ENCODE assay signal across 8 mouse cellular contexts in genomic region chr3:89843148-89843547, GRCm38 (mm10). TPM values are rescaled to one million over a fixed set of nuclear protein-coding genes. Genes with fewer than 3 reads are reported as not detected.
DNase-seq lines count a peak whose midpoint lies in the region; ATAC-seq lines count a peak whose summit lies in the region.

No protein-coding gene starts in this region.

- H3K36me3 ChIP-seq in heart, embryonic 16.5 days (ENCODE audit: control insufficient read depth, insufficient read depth) = no peaks in the 10 kb centered on the region
- H3K36me3 ChIP-seq in liver, embryonic 13.5 days = no peaks in the 10 kb centered on the region
- H3K36me3 ChIP-seq in splenic B cell, adult 2 months (ENCODE audit: control insufficient read depth, insufficient read depth, low read length, poor library complexity, severe bottlenecking) = no peaks in the 10 kb centered on the region
- no peaks in the 10 kb centered on the region for H3K36me3 ChIP-seq in hindbrain, embryonic 16.5 days (ENCODE audit: control insufficient read depth, insufficient read depth, low read length)

- no peak overlapping the region for H3K4me3 ChIP-seq in heart, embryonic 16.5 days (ENCODE audit: low read length)
- H3K4me3 ChIP-seq in liver, embryonic 13.5 days (replicated peaks) = no peak overlapping the region
- no peak overlapping the region for H3K4me3 ChIP-seq in hindbrain, embryonic 16.5 days (ENCODE audit: low read length)

- no peaks in the 10 kb centered on the region for H3K27me3 ChIP-seq in heart, embryonic 16.5 days (ENCODE audit: control insufficient read depth, insufficient read depth, low read length)
- no peaks in the 10 kb centered on the region for H3K27me3 ChIP-seq in liver, embryonic 13.5 days
- no peaks in the 10 kb centered on the region for H3K27me3 ChIP-seq in splenic B cell, adult 2 months (ENCODE audit: control insufficient read depth, insufficient read depth, low read length, poor library complexity, severe bottlenecking)
- H3K27me3 ChIP-seq in hindbrain, embryonic 16.5 days (replicated peaks; ENCODE audit: control insufficient read depth, insufficient read depth, low read length) = no peaks in the 10 kb centered on the region

- H3K4me1 ChIP-seq in heart, embryonic 16.5 days (ENCODE audit: control insufficient read depth, insufficient read depth, low read length) = no peaks in the 10 kb centered on the region
- H3K4me1 ChIP-seq in liver, embryonic 13.5 days (replicated peaks) = peaks cover 11% of the 10 kb centered on the region
- H3K4me1 ChIP-seq in hindbrain, embryonic 16.5 days (ENCODE audit: control insufficient read depth, insufficient read depth, low read depth, low read length) = no peaks in the 10 kb centered on the region

- no peak overlapping the region for H3K9ac ChIP-seq in heart, embryonic 16.5 days (ENCODE audit: low read length)
- H3K9ac ChIP-seq in liver, embryonic 13.5 days = no peak overlapping the region
- H3K9ac ChIP-seq in hindbrain, embryonic 16.5 days (ENCODE audit: low read depth, low read length) = no peak overlapping the region

- WGBS in heart, embryonic 16.5 days = 45% methylated on average over 9 of the region's 9 CpGs
- WGBS in liver, embryonic 13.5 days (ENCODE audit: insufficient replicate concordance) = 18% methylated on average over 9 of the region's 9 CpGs
- 66% methylated on average over 9 of the region's 9 CpGs for WGBS in hindbrain, embryonic 16.5 days

- H3K9me3 ChIP-seq in heart, embryonic 16.5 days (replicated peaks; ENCODE audit: control insufficient read depth, low read length) = peaks cover 4% of the 10 kb centered on the region; the same call in 1 of the 2 replicates
- no peaks in the 10 kb centered on the region for H3K9me3 ChIP-seq in liver, embryonic 13.5 days (replicated peaks)
- H3K9me3 ChIP-seq in hindbrain, embryonic 16.5 days (ENCODE audit: control insufficient read depth, low read length) = no peaks in the 10 kb centered on the region

- no peak overlapping the region for H3K4me2 ChIP-seq in heart, embryonic 16.5 days (ENCODE audit: low read depth, low read length)
- H3K4me2 ChIP-seq in liver, embryonic 13.5 days = peak overlapping the region; percentile 26; the same call in 1 of the 2 replicates
- H3K4me2 ChIP-seq in hindbrain, embryonic 16.5 days (ENCODE audit: low read length) = no peak overlapping the region

- peak; percentile 66 for ATAC-seq in CD4-positive, CD25-positive, alpha-beta regulatory T cell, adult 4 months
- peak; percentile 70 for ATAC-seq in heart, embryonic 16.5 days (replicated peaks; ENCODE audit: extremely low read depth, insufficient read depth, low FRiP score)
- ATAC-seq in liver, embryonic 13.5 days (ENCODE audit: low read depth) = peak; percentile 86
- no peak for ATAC-seq in hindbrain, embryonic 16.5 days

- peak; percentile 88 for DNase-seq in ZHBTc4 (ENCODE audit: low read depth, low spot score)
- DNase-seq in liver, embryonic 13.5 days = peak; percentile 39
- peak; percentile 69 for DNase-seq in splenic B cell, adult 2 months (ENCODE audit: low read depth, low spot score)
- DNase-seq in right cerebral cortex, adult 2 months (ENCODE audit: low spot score in 2 of 2) = no peak
- DNase-seq in frontal cortex, adult 2 months (ENCODE audit: extremely low spot score in 1 of 2, low spot score in 1 of 2) = no peak

- peak overlapping the region; percentile 51 for H3K27ac ChIP-seq in heart, embryonic 16.5 days (ENCODE audit: low read length)
- H3K27ac ChIP-seq in liver, embryonic 13.5 days = peak overlapping the region; percentile 30; the same call in 1 of the 2 replicates
- H3K27ac ChIP-seq in hindbrain, embryonic 16.5 days (ENCODE audit: low read depth, low read length) = no peak overlapping the region

RNA-seq across cellular contexts. Expression of gene She, which starts 12.0 kb away (rescaled TPM):
- 10 to 100 TPM in 1 of 2 experiments, 1 to 10 TPM in 1; 8.9 to 12.5 TPM for polyA plus RNA-seq in CD4-positive, CD25-positive, alpha-beta regulatory T cell, adult 4 months (2017; shearing (Covaris generic))
- 4.8 and 7.2 TPM in 2 replicates for polyA plus RNA-seq in heart, embryonic 16.5 days (2015; fragmentation: Nextera tagmentation; extraction: Ambion mirVana)
- polyA plus RNA-seq in liver, embryonic 13.5 days (2015; fragmentation: Nextera tagmentation; extraction: Ambion mirVana) = 1.0 and 1.1 TPM in 2 replicates
- 2.0 and 2.4 TPM in 2 replicates for polyA plus RNA-seq in frontal cortex, adult 2 months (2012; rRNA removed)
- polyA plus RNA-seq in hindbrain, embryonic 16.5 days (2015; fragmentation: Nextera tagmentation; extraction: Ambion mirVana) = 1.2 and 1.4 TPM in 2 replicates

Comparison
In these comparisons a context has a peak if more than half of its experiments do, and no peak if none do; other contexts are left out.
1. DNase-seq: peak in ZHBTc4 (single experiment), liver, embryonic 13.5 days (single experiment) and splenic B cell, adult 2 months (single experiment); none in right cerebral cortex, adult 2 months (0 of 2) and frontal cortex, adult 2 months (0 of 2).